Comparison of ENCODE assay signal across 32 mouse cellular contexts in the genomic region with DNA sequence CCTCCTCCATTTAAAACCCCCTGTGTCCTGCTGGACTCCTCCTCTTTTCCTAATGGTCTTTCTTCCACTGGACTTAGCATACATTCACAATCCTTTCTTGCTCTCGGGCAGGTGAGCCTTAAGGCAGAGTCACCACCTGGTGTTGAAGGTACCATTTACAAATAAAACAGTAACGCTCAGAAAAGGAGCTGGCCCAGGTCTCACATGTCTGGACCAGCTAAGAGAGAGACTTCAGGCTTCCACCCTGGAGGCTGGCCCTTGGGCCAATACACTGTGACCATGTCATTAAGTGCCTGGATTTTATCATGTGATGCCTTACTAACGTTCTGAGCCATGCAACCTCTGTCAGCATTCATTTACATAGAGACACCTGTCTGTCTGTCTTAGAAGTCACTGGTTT.
A peak's percentile ranks its signal among the peaks of the same experiment; 100 is the strongest.
DNase-seq lines count a peak whose midpoint lies in the region; ATAC-seq lines count a peak whose summit lies in the region.
"Had no signal": no experiment of that assay in that cellular context is flagged by ENCODE, and none has a peak within 500 bp of the region (broad histone marks: within the 10 kb centered on the region; RNA-seq: fewer than 3 reads in every experiment).

No protein-coding gene starts in this region.

- 0 out of 2 replicates have a peak, but pooled peaks cover 4% of the 10 kb centered on the region for H3K36me3 ChIP-seq in hindbrain, embryonic 13.5 days
- H3K36me3 ChIP-seq in hindbrain, embryonic 11.5 days (ENCODE audit: control insufficient read depth, insufficient read depth, low read length), result no peaks in the 10 kb centered on the region
- H3K36me3 ChIP-seq in midbrain, embryonic 11.5 days (ENCODE audit: control insufficient read depth, insufficient read depth, low read length), result no peaks in the 10 kb centered on the region
- H3K36me3 ChIP-seq in midbrain, embryonic 10.5 days, result no peaks in the 10 kb centered on the region
- no peaks in the 10 kb centered on the region for H3K36me3 ChIP-seq in midbrain, embryonic 15.5 days (replicated peaks)
- H3K36me3 ChIP-seq: embryonic facial prominence, embryonic 12.5 days; limb, embryonic 10.5 days; liver, embryonic 13.5 days had no signal

- H3K4me2 ChIP-seq in hindbrain, embryonic 13.5 days, result no peak overlapping the region
- H3K4me2 ChIP-seq in hindbrain, embryonic 11.5 days (replicated peaks; ENCODE audit: low read depth, low read length), result no peak overlapping the region
- H3K4me2 ChIP-seq in midbrain, embryonic 11.5 days, result no peak overlapping the region
- H3K4me2 ChIP-seq in midbrain, embryonic 15.5 days, result no peak overlapping the region
- H3K4me2 ChIP-seq: embryonic facial prominence, embryonic 12.5 days; limb, embryonic 15.5 days; liver, embryonic 13.5 days had no signal

- peaks cover 6% of the 10 kb centered on the region for H3K4me1 ChIP-seq in hindbrain, embryonic 13.5 days (replicated peaks)
- no peaks in the 10 kb centered on the region for H3K4me1 ChIP-seq in hindbrain, embryonic 11.5 days (replicated peaks; ENCODE audit: control insufficient read depth, insufficient read depth, low read length)
- no peaks in the 10 kb centered on the region for H3K4me1 ChIP-seq in midbrain, embryonic 11.5 days (ENCODE audit: control insufficient read depth, insufficient read depth, low read length)
- H3K4me1 ChIP-seq in midbrain, embryonic 10.5 days, result peaks cover 10% of the 10 kb centered on the region; the same call in 1 of the 2 replicates
- H3K4me1 ChIP-seq in midbrain, embryonic 15.5 days, result peaks cover 10% of the 10 kb centered on the region
- H3K4me1 ChIP-seq: embryonic facial prominence, embryonic 12.5 days; heart, embryonic 10.5 days; liver, embryonic 13.5 days; megakaryocyte, embryonic 14.5 days had no signal

- H3K4me3 ChIP-seq in hindbrain, embryonic 13.5 days, result no peak overlapping the region
- no peak overlapping the region for H3K4me3 ChIP-seq in hindbrain, embryonic 11.5 days (ENCODE audit: low read depth, low read length)
- no peak overlapping the region for H3K4me3 ChIP-seq in midbrain, embryonic 11.5 days (ENCODE audit: low read depth, low read length)
- no peak overlapping the region for H3K4me3 ChIP-seq in midbrain, embryonic 10.5 days
- H3K4me3 ChIP-seq in midbrain, embryonic 15.5 days, result no peak overlapping the region
- H3K4me3 ChIP-seq: embryonic facial prominence, embryonic 12.5 days; heart, embryonic 10.5 days; limb, embryonic 10.5 days; limb, embryonic 15.5 days; liver, embryonic 13.5 days; megakaryocyte, embryonic 14.5 days had no signal

- 84% methylated on average over 3 of the region's 3 CpGs for whole genome bisulfite sequencing in hindbrain, embryonic 13.5 days
- WGBS in hindbrain, embryonic 11.5 days, result 78% methylated on average over 3 of the region's 3 CpGs
- WGBS in midbrain, embryonic 11.5 days, result 81% methylated on average over 3 of the region's 3 CpGs
- 86% methylated on average over 3 of the region's 3 CpGs for WGBS in midbrain, embryonic 10.5 days
- whole genome bisulfite sequencing in midbrain, embryonic 15.5 days, result 69% methylated on average over 3 of the region's 3 CpGs

- no peak for DNase-seq in hindbrain, embryonic 11.5 days (ENCODE audit: low spot score)
- DNase-seq in midbrain, embryonic 11.5 days (ENCODE audit: low spot score, missing footprints), result peak; percentile 65
- no peak for DNase-seq in midbrain, embryonic 10.5 days (ENCODE audit: low spot score)
- DNase-seq in thymus, postnatal 10 days (ENCODE audit: low spot score in 2 of 2), result no peak
- no peak for DNase-seq in Muller cell, postnatal 12 days (ENCODE audit: inconsistent ontology term)
- DNase-seq: adrenal gland, postnatal 25 days; cerebellum, adult 11-12 months; cerebellum, adult 9-11 months; embryo, embryonic 11 days; gastrocnemius, postnatal 25 days; heart, adult 11 months; heart, postnatal 36 days; kidney, adult 2 months; layer of hippocampus, postnatal 36 days; liver, embryonic 13.5 days; lung, adult 18-20 months; lung, postnatal 4 days; right cerebral cortex, postnatal 25 days; thymus, adult 18-20 months; thymus, postnatal 4 days had no signal

- no peak overlapping the region for H3K9ac ChIP-seq in hindbrain, embryonic 13.5 days
- no peak overlapping the region for H3K9ac ChIP-seq in hindbrain, embryonic 11.5 days (ENCODE audit: low read depth, low read length)
- no peak overlapping the region for H3K9ac ChIP-seq in midbrain, embryonic 11.5 days (ENCODE audit: low read length)
- no peak overlapping the region for H3K9ac ChIP-seq in midbrain, embryonic 15.5 days
- H3K9ac ChIP-seq: embryonic facial prominence, embryonic 12.5 days; limb, embryonic 15.5 days; liver, embryonic 13.5 days had no signal

- no peak overlapping the region for H3K27ac ChIP-seq in hindbrain, embryonic 13.5 days
- no peak overlapping the region for H3K27ac ChIP-seq in hindbrain, embryonic 11.5 days (ENCODE audit: low read depth, low read length)
- H3K27ac ChIP-seq in midbrain, embryonic 11.5 days (ENCODE audit: low read depth, low read length), result no peak overlapping the region
- H3K27ac ChIP-seq in midbrain, embryonic 10.5 days (replicated peaks), result no peak overlapping the region
- H3K27ac ChIP-seq in midbrain, embryonic 15.5 days, result 0 out of 2 replicates have a peak overlapping the region, but pooled peaks have one; percentile 39
- H3K27ac ChIP-seq: embryonic facial prominence, embryonic 12.5 days; heart, embryonic 10.5 days; kidney, postnatal 0 days; limb, embryonic 10.5 days; limb, embryonic 15.5 days; liver, embryonic 13.5 days; stomach, postnatal 0 days had no signal

- H3K9me3 ChIP-seq in hindbrain, embryonic 13.5 days, result no peaks in the 10 kb centered on the region
- no peaks in the 10 kb centered on the region for H3K9me3 ChIP-seq in hindbrain, embryonic 11.5 days (ENCODE audit: control insufficient read depth, low read length)
- H3K9me3 ChIP-seq in midbrain, embryonic 11.5 days (ENCODE audit: control insufficient read depth, low read length), result no peaks in the 10 kb centered on the region
- no peaks in the 10 kb centered on the region for H3K9me3 ChIP-seq in midbrain, embryonic 10.5 days (replicated peaks)
- H3K9me3 ChIP-seq in midbrain, embryonic 15.5 days, result no peaks in the 10 kb centered on the region
- H3K9me3 ChIP-seq: embryonic facial prominence, embryonic 12.5 days; heart, embryonic 10.5 days; limb, embryonic 10.5 days; limb, embryonic 15.5 days; liver, embryonic 13.5 days; megakaryocyte, embryonic 14.5 days had no signal

- H3K27me3 ChIP-seq in hindbrain, embryonic 13.5 days, result no peaks in the 10 kb centered on the region
- no peaks in the 10 kb centered on the region for H3K27me3 ChIP-seq in hindbrain, embryonic 11.5 days (ENCODE audit: control insufficient read depth, insufficient read depth, low read length)
- no peaks in the 10 kb centered on the region for H3K27me3 ChIP-seq in midbrain, embryonic 11.5 days (ENCODE audit: control insufficient read depth, insufficient read depth, low read length)
- H3K27me3 ChIP-seq in midbrain, embryonic 10.5 days (ENCODE audit: low read depth, poor library complexity, severe bottlenecking), result no peaks in the 10 kb centered on the region
- no peaks in the 10 kb centered on the region for H3K27me3 ChIP-seq in midbrain, embryonic 15.5 days (replicated peaks)
- H3K27me3 ChIP-seq: embryonic facial prominence, embryonic 12.5 days; limb, embryonic 15.5 days; liver, embryonic 13.5 days had no signal

- peak; percentile 32; the same call in 1 of the 2 replicates for ATAC-seq in hindbrain, embryonic 13.5 days (ENCODE audit: low FRiP score)
- no peak for ATAC-seq in hindbrain, embryonic 11.5 days (ENCODE audit: low FRiP score)
- no peak for ATAC-seq in midbrain, embryonic 11.5 days (ENCODE audit: low FRiP score)
- ATAC-seq in midbrain, embryonic 15.5 days (replicated peaks), result peak; percentile 69
- ATAC-seq: CD4-positive, CD25-positive, alpha-beta regulatory T cell, adult 4 months; inflammation-experienced regulatory T-cells, adult 6 months; lung, postnatal 0 days had no signal

Comparison
In these comparisons a context has a peak if more than half of its experiments do, and no peak if none do; other contexts are left out.
1. ATAC-seq: peak in hindbrain, embryonic 13.5 days (single experiment) and midbrain, embryonic 15.5 days (single experiment); none in hindbrain, embryonic 11.5 days (single experiment) and midbrain, embryonic 11.5 days (single experiment).